Mouse (Mus musculus) neural tube, embryonic 12.5 days (tissue): ENCODE measurements at regions not wholly inside any gene's neighbourhood (a gene's known extent, or its start where the extent isn't known, plus 50 kb on each side); places are given as distances from the start of the nearest gene placed in this dataset.
A peak's percentile ranks its signal among the peaks of the same experiment; 100 is the strongest.

Source experiments
- ATAC-seq: fragments of 200-750 bp; cut with Nextera tagmentation; 2 replicates; pipeline ENCODE4 v1.8.0; 2017; ENCODE audit warnings: low read depth, mild to moderate bottlenecking, moderate TSS enrichment, moderate library complexity; ENCODE audit not compliant: low FRiP score
- H3K27ac ChIP-seq: fragments of 300-500 bp; sonication (generic); 2 replicates; pipeline ENCODE4 v1.5.1; 2016
- H3K27me3 ChIP-seq: fragments of 300-500 bp; sonication (generic); replicated peaks from 2 replicates; pipeline ENCODE4 v1.6.1; 2016; ENCODE audit warnings: mild to moderate bottlenecking
- H3K36me3 ChIP-seq: fragments of 300-500 bp; sonication (generic); 2 replicates; pipeline ENCODE4 v1.6.1; 2016; ENCODE audit warnings: mild to moderate bottlenecking
- H3K4me1 ChIP-seq: fragments of 300-500 bp; sonication (generic); 2 replicates; pipeline ENCODE4 v1.6.1; 2016
- H3K4me2 ChIP-seq: fragments of 300-500 bp; sonication (generic); replicated peaks from 2 replicates; pipeline ENCODE4 v1.6.1; 2016; ENCODE audit warnings: mild to moderate bottlenecking
- H3K4me3 ChIP-seq: fragments of 300-500 bp; sonication (generic); 2 replicates; pipeline ENCODE4 v1.5.1; 2016
- H3K9ac ChIP-seq: fragments of 300-500 bp; sonication (generic); 2 replicates; pipeline ENCODE4 v1.6.1; 2016; ENCODE audit warnings: mild to moderate bottlenecking
- H3K9me3 ChIP-seq: fragments of 300-500 bp; sonication (generic); 2 replicates; pipeline ENCODE4 v1.6.1; 2016; ENCODE audit warnings: mild to moderate bottlenecking
- WGBS: fragments of 180-500 bp; shearing (Covaris S2); methylation state at CpG from one replicate; pipeline ENCODE4 v1.1.7; 2016; 5-methylcytosine and 5-hydroxymethylcytosine counted together

DNA sequence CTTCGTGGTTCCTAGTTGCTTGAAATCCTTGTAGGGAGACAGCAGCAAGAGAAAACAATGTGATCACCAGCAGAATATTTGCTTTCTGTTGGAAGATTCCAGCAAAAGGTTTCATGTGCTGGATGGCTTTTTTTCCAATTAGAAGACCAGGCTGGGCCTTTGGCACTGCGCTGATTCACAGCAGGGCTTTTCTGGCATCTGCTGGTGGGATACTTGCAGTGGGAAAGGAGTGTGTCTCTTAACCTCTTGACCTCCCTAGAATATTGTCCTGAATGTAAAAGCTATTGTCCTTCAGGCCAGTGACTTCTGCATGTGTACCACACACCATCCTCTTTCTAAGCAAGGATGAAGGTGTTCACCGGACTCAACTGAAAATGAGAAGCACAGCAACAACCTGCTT is 315.4 kb downstream of the Cmpk2 start:
- 85% methylated on average over 3 of the region's 3 CpGs for WGBS
- no peaks in the 10 kb centered on the region for H3K36me3 ChIP-seq
- no peaks in the 10 kb centered on the region for H3K4me1 ChIP-seq
- no peaks in the 10 kb centered on the region for H3K27me3 ChIP-seq
- H3K4me2 ChIP-seq: no peak overlapping the region
- ATAC-seq: no peak
- no peak overlapping the region for H3K9ac ChIP-seq
- no peaks in the 10 kb centered on the region for H3K9me3 ChIP-seq
- H3K27ac ChIP-seq: no peak overlapping the region
- H3K4me3 ChIP-seq: no peak overlapping the region

DNA sequence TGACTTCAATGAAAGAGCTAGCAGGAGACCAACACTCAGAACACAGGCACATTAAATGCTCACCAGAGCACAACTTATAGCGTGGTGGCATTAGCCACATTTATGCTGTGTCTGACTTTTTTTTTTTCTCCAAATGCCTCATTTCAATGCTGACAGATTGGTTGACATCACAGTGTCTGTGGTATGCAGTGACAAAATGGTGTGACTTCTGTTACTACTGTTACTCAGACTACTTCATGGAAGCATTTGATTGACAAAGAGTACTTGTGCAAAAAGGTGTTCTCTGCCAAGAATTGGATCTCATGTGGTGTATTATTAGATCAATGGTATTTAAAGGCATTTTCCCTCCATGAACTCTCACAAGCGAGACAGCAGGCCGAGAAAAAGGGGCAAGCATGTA is 314.8 kb downstream of the Cmpk2 start:
- Histone ChIP-seq H3K4me2 (no peak overlapping the region), H3K4me3 (no peak overlapping the region), H3K36me3 (no peaks in the 10 kb centered on the region), H3K9ac (no peak overlapping the region), H3K9me3 (no peaks in the 10 kb centered on the region), H3K4me1 (no peaks in the 10 kb centered on the region), H3K27me3 (no peaks in the 10 kb centered on the region), H3K27ac (no peak overlapping the region)
- ATAC-seq: no peak
- WGBS: 80% methylated on average over 3 of the region's 3 CpGs

DNA sequence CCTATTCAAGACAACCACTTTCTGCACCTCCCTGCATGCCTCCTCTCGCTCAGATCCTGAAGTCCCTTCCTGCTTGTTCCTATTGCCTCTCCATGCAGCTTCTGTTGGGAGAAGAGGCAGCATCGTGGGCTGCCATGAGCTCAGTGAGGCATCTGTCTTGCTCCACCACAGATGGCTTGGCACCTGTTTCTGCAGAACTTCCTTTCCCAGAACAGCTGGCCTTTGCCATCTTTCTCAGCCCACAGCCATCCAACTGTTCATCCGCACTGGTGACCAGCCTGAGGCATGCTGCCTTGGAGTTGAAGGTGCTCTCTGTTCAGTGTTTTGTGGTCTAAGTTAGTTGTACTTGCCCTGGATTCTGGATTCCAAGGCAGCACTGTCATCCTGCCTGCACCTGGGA is 312.5 kb downstream of the Cmpk2 start:
- 76% methylated on average over 3 of the region's 3 CpGs for WGBS

DNA sequence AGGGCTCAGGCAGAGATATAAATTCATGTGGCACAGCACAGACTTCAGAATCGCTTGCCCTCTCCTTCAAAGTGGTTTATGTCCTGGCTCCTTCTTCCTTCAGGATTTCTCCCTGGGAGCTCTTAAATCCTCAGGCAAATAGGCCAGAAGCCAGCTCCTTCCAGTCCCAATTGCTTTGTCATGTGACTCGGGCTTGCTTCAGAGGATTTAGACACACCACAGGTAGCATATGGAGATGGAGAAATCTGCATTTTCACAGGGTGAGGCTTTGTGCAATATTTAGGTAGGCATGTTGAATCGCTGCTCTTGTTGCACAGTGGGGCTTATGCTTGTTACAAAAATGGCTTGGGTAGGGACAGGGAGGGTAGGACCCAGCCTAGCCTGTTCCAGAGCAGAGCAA is 309.8 kb downstream of the Cmpk2 start:
- Histone ChIP-seq H3K9me3 (no peaks in the 10 kb centered on the region), H3K27ac (no peak overlapping the region), H3K4me3 (no peak overlapping the region), H3K4me2 (no peak overlapping the region), H3K4me1 (no peaks in the 10 kb centered on the region), H3K36me3 (no peaks in the 10 kb centered on the region), H3K27me3 (no peaks in the 10 kb centered on the region), H3K9ac (no peak overlapping the region)
- WGBS: 62% methylated on average over 3 of the region's 3 CpGs
- no peak for ATAC-seq

More for the DNA sequence above, 312.5 kb downstream of the Cmpk2 start:
- no peak for ATAC-seq
- no peaks in the 10 kb centered on the region for H3K4me1 ChIP-seq
- H3K4me3 ChIP-seq: no peak overlapping the region
- H3K9me3 ChIP-seq: no peaks in the 10 kb centered on the region
- no peak overlapping the region for H3K27ac ChIP-seq
- no peak overlapping the region for H3K9ac ChIP-seq
- no peaks in the 10 kb centered on the region for H3K36me3 ChIP-seq
- no peaks in the 10 kb centered on the region for H3K27me3 ChIP-seq
- H3K4me2 ChIP-seq: no peak overlapping the region

DNA sequence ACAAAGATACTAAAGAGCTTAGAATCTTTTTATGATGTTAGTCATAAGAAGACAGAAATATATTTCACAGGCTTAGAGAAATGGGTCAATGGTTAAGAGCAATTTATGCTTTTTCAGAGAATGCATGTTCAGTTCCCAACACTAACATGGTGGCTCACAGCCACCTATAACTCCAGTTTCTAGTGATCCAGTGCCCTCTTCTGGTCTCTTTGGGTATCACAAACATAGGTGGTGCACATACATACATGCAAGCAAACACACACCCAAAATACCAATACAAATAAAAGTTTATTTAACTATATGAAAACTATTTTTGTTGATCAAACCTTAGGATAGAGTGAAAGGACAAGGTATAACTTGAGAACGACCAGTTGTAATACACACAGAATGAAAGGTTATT is 308.0 kb downstream of the Cmpk2 start:
- 91% methylated on average over 1 of the region's 1 CpGs for WGBS
- no peak overlapping the region for H3K27ac ChIP-seq
- no peak for ATAC-seq
- H3K4me3 ChIP-seq: no peak overlapping the region
- H3K9ac ChIP-seq: no peak overlapping the region
- H3K36me3 ChIP-seq: no peaks in the 10 kb centered on the region
- H3K27me3 ChIP-seq: no peaks in the 10 kb centered on the region
- no peak overlapping the region for H3K4me2 ChIP-seq
- H3K9me3 ChIP-seq: no peaks in the 10 kb centered on the region
- H3K4me1 ChIP-seq: no peaks in the 10 kb centered on the region

DNA sequence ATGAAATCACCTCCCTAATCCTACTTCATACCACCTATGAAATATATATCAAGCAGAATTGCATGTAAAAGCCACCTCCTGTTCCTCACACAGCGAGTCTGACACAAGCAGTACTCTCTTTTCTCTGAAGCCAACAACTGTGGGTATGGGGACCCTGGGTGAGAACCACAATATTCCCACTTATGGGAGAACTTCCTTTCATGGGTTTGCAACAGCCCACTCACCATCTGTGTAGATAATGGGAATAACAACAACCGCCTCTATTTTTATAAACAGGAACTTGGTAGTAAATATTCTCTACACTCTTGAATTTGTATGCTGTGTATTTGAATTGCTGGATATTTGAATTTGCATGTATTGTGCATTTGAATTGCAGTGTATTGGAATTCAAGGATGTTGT is 305.0 kb downstream of the Cmpk2 start:
- no peaks in the 10 kb centered on the region for H3K4me1 ChIP-seq
- H3K27me3 ChIP-seq: no peaks in the 10 kb centered on the region
- WGBS: 88% methylated on average over 2 of the region's 2 CpGs
- no peak overlapping the region for H3K9ac ChIP-seq
- H3K36me3 ChIP-seq: no peaks in the 10 kb centered on the region
- H3K9me3 ChIP-seq: no peaks in the 10 kb centered on the region
- no peak overlapping the region for H3K4me2 ChIP-seq
- no peak for ATAC-seq
- no peak overlapping the region for H3K27ac ChIP-seq
- H3K4me3 ChIP-seq: no peak overlapping the region

DNA sequence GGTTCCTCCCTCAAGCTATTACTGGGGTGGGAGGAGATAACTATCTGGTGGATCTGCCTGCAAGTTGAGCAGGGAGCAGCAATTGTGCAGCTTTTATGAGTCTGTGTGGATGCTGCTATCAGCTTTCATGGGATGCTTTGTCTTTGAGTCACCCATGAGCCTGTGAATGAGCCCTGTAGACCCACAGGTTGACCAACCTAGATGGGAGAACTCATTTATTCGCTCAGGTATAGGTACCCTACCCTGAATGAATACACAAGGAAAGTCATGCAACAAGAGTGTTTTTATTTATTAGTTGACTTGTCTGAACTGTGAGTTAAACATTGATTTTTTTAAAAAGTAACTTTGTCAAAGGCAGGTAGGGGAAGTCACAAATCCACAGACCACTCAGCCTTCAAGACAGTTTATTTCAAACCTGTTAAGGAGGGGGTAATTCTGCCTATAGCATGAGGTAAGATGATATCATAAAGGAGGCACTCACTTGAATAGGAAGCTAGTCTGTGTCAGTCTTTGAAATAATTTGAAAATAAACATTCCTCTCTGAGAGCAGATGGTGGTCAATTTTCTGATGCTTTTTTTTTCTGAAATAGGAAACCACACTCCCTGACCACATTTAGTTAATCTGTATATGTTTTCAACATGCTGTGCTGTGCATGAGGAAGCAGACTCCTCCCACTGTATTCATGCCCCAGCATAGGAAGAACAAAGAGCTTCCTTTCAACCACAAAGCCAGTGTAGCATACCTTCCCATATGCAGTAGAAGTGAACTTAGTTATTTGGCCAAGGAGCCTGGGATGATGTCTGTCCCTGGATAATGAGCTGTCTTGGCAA is 302.0 kb downstream of the Cmpk2 start:
- no peak overlapping the region for H3K27ac ChIP-seq
- H3K36me3 ChIP-seq: no peaks in the 10 kb centered on the region
- no peak for ATAC-seq
- no peak overlapping the region for H3K9ac ChIP-seq
- H3K4me1 ChIP-seq: no peaks in the 10 kb centered on the region
- WGBS: 83% methylated on average over 1 of the region's 1 CpGs
- H3K27me3 ChIP-seq: no peaks in the 10 kb centered on the region
- H3K9me3 ChIP-seq: no peaks in the 10 kb centered on the region
- no peak overlapping the region for H3K4me3 ChIP-seq
- H3K4me2 ChIP-seq: no peak overlapping the region

DNA sequence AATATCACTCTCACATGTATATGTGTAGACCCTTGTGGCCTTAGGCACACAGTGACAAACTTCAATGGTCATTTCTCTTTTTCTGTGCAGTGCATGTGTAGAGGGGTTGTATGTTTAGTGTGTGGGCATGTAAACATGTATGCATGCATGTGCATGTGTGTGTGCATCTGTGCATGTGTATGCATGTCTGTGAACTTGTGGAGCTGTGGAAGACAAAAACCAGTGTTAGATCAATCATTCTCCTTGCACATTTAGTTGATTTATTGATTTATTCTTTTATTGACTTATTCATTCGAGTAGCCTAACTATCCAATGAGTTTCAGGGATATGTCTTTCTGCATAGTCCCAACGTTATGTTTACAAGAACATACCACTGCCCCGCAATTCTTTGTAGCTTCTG is 298.5 kb downstream of the Cmpk2 start:
- 75% methylated on average over 3 of the region's 3 CpGs for WGBS

DNA sequence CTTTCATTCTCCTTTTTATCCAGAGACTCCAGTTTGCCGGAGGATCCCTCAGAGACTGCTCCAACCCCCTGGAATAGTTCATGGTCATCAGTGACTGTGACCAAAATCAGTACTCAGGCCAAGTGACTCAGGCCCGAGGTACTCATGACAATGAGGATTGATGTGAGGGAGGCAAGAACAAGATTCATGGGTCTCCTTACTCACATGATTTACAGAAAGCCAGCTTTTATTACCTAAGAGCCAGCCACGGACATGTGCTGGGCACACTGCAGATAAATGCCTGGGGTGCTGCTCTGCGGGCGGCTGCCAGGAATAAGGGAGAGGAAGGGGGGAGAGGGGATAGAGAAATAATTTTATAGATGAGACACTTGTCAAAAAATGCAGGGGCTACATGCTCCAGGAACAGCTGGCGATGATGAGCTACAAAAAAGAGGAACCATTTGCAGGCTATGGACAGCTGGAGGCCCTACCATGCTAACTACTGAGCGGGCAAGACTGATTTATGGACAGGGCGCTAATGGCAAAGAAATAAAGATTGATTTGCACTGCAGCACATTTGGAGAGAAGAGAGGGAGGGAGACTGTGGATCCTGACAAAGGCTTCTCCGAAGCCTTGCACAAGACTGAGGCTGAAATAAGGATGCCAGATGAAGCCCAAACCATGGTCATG is 289.8 kb downstream of the Cmpk2 start:
- H3K4me1 ChIP-seq: peaks cover 19% of the 10 kb centered on the region
- no peak overlapping the region for H3K4me3 ChIP-seq
- no peaks in the 10 kb centered on the region for H3K9me3 ChIP-seq
- no peaks in the 10 kb centered on the region for H3K36me3 ChIP-seq
- H3K4me2 ChIP-seq: peak overlapping the region; percentile 24; the same call in 1 of the 2 replicates
- peak; percentile 91 for ATAC-seq
- peak overlapping the region; percentile 75 for H3K27ac ChIP-seq
- H3K27me3 ChIP-seq: no peaks in the 10 kb centered on the region
- WGBS: 23% methylated on average over 9 of the region's 9 CpGs
- H3K9ac ChIP-seq: no peak overlapping the region

More for the DNA sequence above, 298.5 kb downstream of the Cmpk2 start:
- Histone ChIP-seq H3K36me3 (no peaks in the 10 kb centered on the region), H3K9me3 (no peaks in the 10 kb centered on the region), H3K4me3 (no peak overlapping the region), H3K27ac (no peak overlapping the region), H3K4me1 (no peaks in the 10 kb centered on the region), H3K4me2 (no peak overlapping the region), H3K27me3 (no peaks in the 10 kb centered on the region), H3K9ac (no peak overlapping the region)
- ATAC-seq: no peak

DNA sequence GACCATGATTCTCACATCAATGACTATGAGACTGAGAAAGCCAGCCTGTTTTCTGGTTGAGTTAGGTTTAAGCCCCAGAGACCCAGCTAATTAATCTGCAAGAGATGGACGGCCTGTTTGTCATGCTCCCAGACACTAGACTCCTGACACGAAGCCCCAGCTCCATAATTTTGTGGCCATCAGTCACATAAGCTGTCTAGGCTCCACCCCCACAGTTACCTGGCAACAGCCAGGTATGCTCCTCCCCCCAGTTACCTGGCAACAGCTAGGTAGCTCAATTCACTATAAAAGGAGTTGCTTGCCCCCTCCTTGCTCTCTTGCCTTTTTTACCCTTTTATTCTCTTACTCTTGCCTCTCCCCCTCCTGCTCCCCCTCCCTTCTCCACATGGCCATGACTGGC is 287.3 kb downstream of the Cmpk2 start:
- H3K4me3 ChIP-seq: no peak overlapping the region
- H3K27ac ChIP-seq: no peak overlapping the region
- H3K9me3 ChIP-seq: no peaks in the 10 kb centered on the region
- 27% methylated on average over 2 of the region's 2 CpGs for WGBS
- peaks cover 19% of the 10 kb centered on the region for H3K4me1 ChIP-seq
- H3K4me2 ChIP-seq: no peak overlapping the region
- no peak for ATAC-seq
- H3K9ac ChIP-seq: no peak overlapping the region
- H3K27me3 ChIP-seq: no peaks in the 10 kb centered on the region
- H3K36me3 ChIP-seq: no peaks in the 10 kb centered on the region

DNA sequence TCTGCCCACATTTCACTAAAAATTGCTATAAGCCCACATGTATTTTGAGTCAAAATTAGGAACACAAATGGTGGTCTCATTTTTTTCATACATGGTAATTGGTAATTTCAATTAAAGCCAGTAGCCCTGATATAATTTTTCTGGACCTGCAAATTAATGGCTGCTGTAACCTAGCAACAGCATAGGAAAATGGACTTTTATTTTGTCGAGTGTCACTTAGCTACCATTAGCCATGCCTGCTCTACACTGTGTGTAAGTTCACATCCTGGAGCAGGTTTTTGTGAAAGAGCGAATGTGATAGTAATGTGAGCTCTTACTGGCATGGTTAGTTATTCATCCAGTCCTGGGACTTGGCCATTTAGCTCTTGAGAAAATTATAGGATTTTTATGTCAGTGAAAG is 285.6 kb downstream of the Cmpk2 start:
- Histone ChIP-seq H3K4me1 (peaks cover 19% of the 10 kb centered on the region), H3K4me3 (no peak overlapping the region), H3K36me3 (no peaks in the 10 kb centered on the region), H3K27me3 (no peaks in the 10 kb centered on the region), H3K27ac (no peak overlapping the region), H3K9ac (no peak overlapping the region), H3K9me3 (no peaks in the 10 kb centered on the region), H3K4me2 (no peak overlapping the region)
- no peak for ATAC-seq
- whole genome bisulfite sequencing: 73% methylated on average over 2 of the region's 2 CpGs

DNA sequence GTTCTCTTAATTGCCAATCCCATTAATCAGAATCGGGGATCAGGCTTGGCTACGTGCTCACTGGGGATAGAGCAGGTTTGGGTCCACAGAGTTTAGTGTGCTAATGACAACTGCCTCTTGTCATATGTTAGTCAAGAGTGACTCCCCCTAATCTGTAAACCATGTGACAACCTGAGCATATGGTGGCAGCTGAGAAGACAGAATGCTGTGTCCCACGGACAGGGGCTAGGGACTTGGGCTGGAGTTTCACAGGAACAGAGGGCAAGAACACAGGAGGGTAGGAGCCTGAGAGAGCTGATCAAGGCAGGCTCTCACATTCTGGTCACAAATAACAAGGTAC is 265.5 kb downstream of the Cmpk2 start:
- WGBS: 25% methylated on average over 3 of the region's 3 CpGs
- no peaks in the 10 kb centered on the region for H3K27me3 ChIP-seq
- H3K4me2 ChIP-seq: no peak overlapping the region
- H3K36me3 ChIP-seq: no peaks in the 10 kb centered on the region
- H3K9me3 ChIP-seq: no peaks in the 10 kb centered on the region
- peaks cover 13% of the 10 kb centered on the region for H3K4me1 ChIP-seq
- H3K9ac ChIP-seq: no peak overlapping the region
- ATAC-seq: no peak
- no peak overlapping the region; the same call in 1 of the 2 replicates for H3K27ac ChIP-seq
- H3K4me3 ChIP-seq: no peak overlapping the region
